Mouse (Mus musculus) cortical plate, adult 2 months (tissue): Measurements from ENCODE around the gene Rufy1. TPM values are rescaled to one million over a fixed set of nuclear protein-coding genes. Genes with fewer than 3 reads are reported as not detected.

ENCODE experiments used
- H3K27ac ChIP-seq: fragments of 200-500 bp; 2 replicates; pipeline ENCODE4 v1.5.1; 2012; ENCODE audit warnings: low read length, control low read depth, inconsistent platforms; ENCODE audit not compliant: insufficient read depth
- H3K4me1 ChIP-seq: fragments of 200-500 bp; 2 replicates; pipeline ENCODE4 v1.6.1; 2011; ENCODE audit warnings: low read length; ENCODE audit not compliant: control insufficient read depth, insufficient read depth
- H3K4me3 ChIP-seq: fragments of 200-500 bp; 2 replicates; pipeline ENCODE4 v1.5.1; 2011; ENCODE audit warnings: mild to moderate bottlenecking, low read length, control low read depth; ENCODE audit not compliant: insufficient read depth
- CTCF ChIP-seq: fragments of 200-500 bp; IDR thresholded peaks from 2 replicates; pipeline ENCODE4 v1.5.1; 2011; ENCODE audit warnings: mild to moderate bottlenecking, control low read depth, low read length; ENCODE audit not compliant: insufficient read depth; ENCODE audit errors: extremely low read depth
- POLR2A ChIP-seq: fragments of 200-500 bp; IDR thresholded peaks from 2 replicates; pipeline ENCODE4 v1.6.1; 2011; ENCODE audit warnings: mild to moderate bottlenecking, low read length, control low read depth; ENCODE audit not compliant: insufficient read depth; ENCODE audit errors: extremely low read depth
- polyA plus RNA-seq: library from polyadenylated mRNA; depleted of rRNA; stranded (reverse); fragments of >200 nt; gene quantifications from 2 replicates; pipeline ENCODE4 v1.2.3, GENCODE M21; 2012

Gene Rufy1
- polyA plus RNA-seq, 1 experiment: 37.5 TPM

- Histone ChIP-seq H3K4me3 (no peak overlapping the region), H3K4me1 (peaks cover 2% of the 10 kb centered on the region; the same call in 1 of the 2 replicates), H3K27ac (no peak overlapping the region)
- TF ChIP-seq POLR2A: no peak
- no peak for TF ChIP-seq CTCF
Observed at GRCm38 (mm10) chr11:50375421-50375820, 55.5 kb downstream of the Rufy1 start.

DNA sequence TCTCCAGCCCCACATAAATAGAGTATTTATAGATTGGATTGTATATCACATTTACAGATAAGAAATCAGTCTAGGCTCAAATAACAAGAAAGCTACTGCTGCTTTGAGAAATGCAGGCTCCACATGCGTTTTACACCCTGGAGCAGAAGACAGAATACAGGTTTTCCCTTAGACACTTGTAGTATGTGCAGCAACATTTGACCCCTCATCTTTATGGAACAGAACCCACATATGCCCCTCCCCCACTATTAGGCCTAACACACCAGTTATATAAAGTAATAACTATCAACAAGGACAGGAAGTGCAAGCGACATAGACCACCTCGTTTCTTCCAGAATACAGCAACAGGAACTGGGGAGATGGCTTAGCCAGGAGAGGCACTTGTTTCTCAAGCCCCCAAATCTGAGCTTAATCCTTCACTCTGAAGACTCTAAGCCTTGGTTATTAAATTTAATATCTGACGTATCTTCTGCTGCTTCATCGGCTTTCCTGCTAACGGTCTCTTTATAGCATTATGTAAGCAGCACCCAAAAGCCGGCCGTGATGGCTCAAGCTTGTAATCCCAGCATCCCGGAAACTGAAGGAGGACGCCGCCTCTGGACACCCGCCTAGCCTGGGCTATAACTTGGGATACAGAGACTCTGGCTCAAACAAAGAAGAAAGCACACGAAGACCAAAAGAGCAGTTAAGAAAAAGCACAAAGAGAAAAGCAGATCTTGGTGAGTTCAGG lies 56.5 kb downstream of the Rufy1 start:
- Histone ChIP-seq H3K27ac (no peak overlapping the region), H3K4me1 (peaks cover 2% of the 10 kb centered on the region; the same call in 1 of the 2 replicates), H3K4me3 (no peak overlapping the region)
- TF ChIP-seq POLR2A: no peak
- TF ChIP-seq CTCF: no peak

GRCm38 (mm10) chr11:50373621-50374020 lies 57.3 kb downstream of the Rufy1 start:
- Histone ChIP-seq H3K27ac (no peak overlapping the region), H3K4me3 (no peak overlapping the region)
- TF ChIP-seq CTCF (no peak), POLR2A (no peak)

DNA sequence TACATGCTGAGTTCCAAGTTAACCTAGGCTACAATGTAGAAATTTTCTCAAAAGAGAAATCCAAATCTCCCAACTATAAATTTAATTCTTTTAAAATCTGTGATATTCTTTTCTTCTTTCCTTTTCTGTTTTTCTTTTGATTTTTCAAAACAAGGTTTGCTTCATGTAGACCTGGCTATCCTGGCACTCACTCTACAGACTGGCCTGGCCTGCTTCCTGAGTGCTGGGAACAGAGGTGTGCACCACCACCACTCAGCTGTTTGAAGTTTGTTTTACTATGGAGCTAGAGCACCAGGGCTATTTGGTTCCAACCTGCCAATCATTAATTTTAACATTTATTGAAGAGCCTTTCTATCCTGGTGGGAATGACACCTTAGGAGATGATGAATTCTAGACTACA lies 57.8 kb downstream of the Rufy1 start:
- Histone ChIP-seq H3K27ac (no peak overlapping the region), H3K4me1 (peaks cover 2% of the 10 kb centered on the region; the same call in 1 of the 2 replicates), H3K4me3 (no peak overlapping the region)
- TF ChIP-seq POLR2A: no peak
- no peak for TF ChIP-seq CTCF

More at GRCm38 (mm10) chr11:50373621-50374020, 57.3 kb downstream of the Rufy1 start:
- peaks cover 2% of the 10 kb centered on the region; the same call in 1 of the 2 replicates for H3K4me1 ChIP-seq

DNA sequence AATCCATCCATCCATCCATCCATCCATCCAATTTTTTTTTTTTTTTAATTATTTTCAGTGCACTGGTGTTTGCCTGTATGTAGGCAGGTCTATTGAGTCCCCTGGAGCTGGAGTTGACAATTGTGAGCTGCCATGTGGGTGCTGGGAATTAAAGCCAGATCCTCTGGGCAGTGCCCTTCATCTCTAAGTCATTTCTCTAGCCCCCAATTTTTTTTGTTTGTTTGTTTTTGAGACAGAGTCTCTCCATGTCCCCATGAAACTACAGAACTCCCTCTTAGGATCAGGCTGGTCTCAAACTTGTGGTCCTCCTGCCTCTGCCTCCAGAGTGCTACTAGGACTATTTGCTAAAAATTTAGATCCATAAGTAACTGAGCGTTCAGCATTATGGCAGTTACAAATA lies 59.0 kb downstream of the Rufy1 start:
- Histone ChIP-seq H3K4me1 (peaks cover 2% of the 10 kb centered on the region; the same call in 1 of the 2 replicates), H3K27ac (no peak overlapping the region), H3K4me3 (no peak overlapping the region; the same call in 1 of the 2 replicates)
- TF ChIP-seq POLR2A (no peak), CTCF (no peak)

GRCm38 (mm10) chr11:50371399-50371841 lies 59.5 kb downstream of the Rufy1 start:
- TF ChIP-seq POLR2A: peak; percentile 61; the same call in 1 of the 2 replicates
- peak; percentile 33; the same call in 1 of the 2 replicates for TF ChIP-seq CTCF
- Histone ChIP-seq H3K27ac (no peak overlapping the region), H3K4me3 (peak overlapping the region; percentile 42), H3K4me1 (peaks cover 2% of the 10 kb centered on the region; the same call in 1 of the 2 replicates)

DNA sequence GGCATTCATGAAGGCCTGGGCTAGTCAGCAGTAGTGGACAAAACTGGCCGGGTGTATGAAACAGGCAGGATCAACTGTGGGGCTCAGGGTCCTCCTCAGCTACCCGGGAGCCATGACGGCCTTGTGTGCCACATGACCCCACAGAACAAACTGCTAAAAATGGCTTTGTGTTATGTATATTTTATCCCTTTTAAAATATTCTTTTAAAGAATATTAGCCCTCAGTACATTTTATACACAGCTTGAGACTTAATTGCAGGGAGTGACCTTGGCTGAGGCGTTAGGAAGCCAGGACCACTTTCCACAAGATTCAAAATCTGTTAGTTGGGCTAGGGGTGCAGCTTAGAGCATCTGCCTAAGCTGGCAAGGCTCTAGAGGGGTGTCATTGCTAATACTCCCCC lies 60.0 kb downstream of the Rufy1 start:
- Histone ChIP-seq H3K4me1 (no peaks in the 10 kb centered on the region), H3K4me3 (no peak overlapping the region; the same call in 1 of the 2 replicates), H3K27ac (no peak overlapping the region)
- TF ChIP-seq POLR2A (no peak), CTCF (no peak)

DNA sequence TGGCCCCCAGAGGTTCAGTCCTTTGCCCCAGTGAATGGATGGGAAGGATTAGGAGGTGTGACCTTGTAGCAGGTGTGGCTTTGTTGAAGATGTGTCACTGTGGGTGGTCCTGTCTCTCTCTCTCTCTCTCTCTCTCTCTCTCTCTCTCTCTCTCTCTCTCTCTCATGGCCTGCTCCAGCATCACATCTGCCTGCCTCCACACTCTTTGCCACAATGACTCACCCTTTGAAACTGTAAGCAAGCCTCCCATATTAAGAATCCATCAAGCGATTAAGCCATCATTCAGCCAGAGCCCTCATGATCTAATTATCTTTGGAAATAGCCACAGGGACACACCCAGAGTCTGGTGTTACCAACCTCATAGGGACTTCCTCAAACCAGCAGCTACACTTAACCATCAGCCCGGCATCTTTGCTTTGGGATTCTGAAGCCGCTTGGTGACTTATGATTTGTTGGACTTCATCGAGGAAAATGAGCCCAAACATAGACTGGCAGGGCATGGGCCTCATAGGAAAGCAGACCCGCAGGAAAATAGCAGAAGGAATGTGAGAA lies 61.5 kb downstream of the Rufy1 start:
- no peak overlapping the region for H3K4me3 ChIP-seq
- no peaks in the 10 kb centered on the region for H3K4me1 ChIP-seq
- H3K27ac ChIP-seq: no peak overlapping the region
- TF ChIP-seq POLR2A (no peak), CTCF (no peak)

DNA sequence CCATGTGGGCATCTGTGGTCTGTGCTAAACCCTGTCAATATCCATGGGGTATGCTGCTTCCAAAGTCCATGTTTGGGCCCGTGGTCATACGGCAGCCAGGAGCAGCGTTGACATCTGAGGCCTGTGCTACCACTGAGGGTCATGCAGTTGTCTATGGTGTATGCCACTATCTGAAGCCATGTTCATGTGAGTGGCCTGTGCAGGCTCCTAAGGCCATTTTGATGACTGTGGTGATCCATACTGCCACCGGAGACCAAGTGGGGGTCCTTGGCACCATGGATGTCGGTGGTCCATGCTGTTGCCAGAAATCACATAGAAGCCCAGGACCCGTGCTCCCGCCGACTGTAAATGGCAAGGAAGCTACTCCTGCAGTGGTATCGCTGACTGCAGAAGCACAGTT lies 63.4 kb downstream of the Rufy1 start:
- H3K27ac ChIP-seq: no peak overlapping the region
- H3K4me1 ChIP-seq: no peaks in the 10 kb centered on the region
- TF ChIP-seq CTCF: no peak
- TF ChIP-seq POLR2A: no peak
- no peak overlapping the region for H3K4me3 ChIP-seq

- no peaks in the 10 kb centered on the region for H3K4me1 ChIP-seq
- H3K27ac ChIP-seq: no peak overlapping the region
- H3K4me3 ChIP-seq: no peak overlapping the region
- no peak for TF ChIP-seq CTCF
- no peak for TF ChIP-seq POLR2A
Observed at GRCm38 (mm10) chr11:50365322-50365721, 65.6 kb downstream of the Rufy1 start.
